Mouse (Mus musculus): ENCODE data around the gene Lrguk.

DNA sequence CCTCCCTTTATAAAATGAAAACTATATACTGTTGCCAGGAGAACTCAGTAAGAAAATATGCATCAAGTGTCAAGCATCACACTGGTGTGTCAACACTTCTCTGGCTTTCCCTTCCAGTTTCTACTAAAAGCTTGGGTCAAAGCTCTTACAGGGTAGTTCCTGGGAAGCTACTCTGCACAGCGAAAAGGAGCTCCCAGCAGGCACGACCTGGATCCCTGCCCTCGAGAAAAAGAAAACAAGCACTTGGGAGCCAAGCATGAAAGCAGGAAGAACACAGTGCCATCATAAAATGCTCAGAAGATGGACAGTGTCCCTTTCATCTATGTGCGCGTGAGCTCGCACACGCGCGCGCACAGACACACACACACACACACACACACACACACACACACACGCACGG is 144.0 kb downstream of the Lrguk start:
- TF ChIP-seq EP300 (IDR thresholded peaks at IDR 0.05; ENCODE audit: low read depth) (no peak), CTCF (IDR thresholded peaks at IDR 0.05; ENCODE audit: low read depth) (no peak)
